Mouse (Mus musculus) erythroblast, embryonic 14.5 days (primary cell): Measurements from ENCODE around the gene Slc7a5.

Experiments
- GATA1 ChIP-seq: IDR thresholded peaks from 2 replicates; pipeline ENCODE4 v1.6.1; 2012; ENCODE audit warnings: low read length, inconsistent platforms, mixed read lengths
- TAL1 ChIP-seq: IDR thresholded peaks from 3 replicates; pipeline ENCODE4 v1.6.1; 2012; ENCODE audit warnings: low read length, inconsistent platforms, mixed read lengths

GRCm38 (mm10) chr8:121911987-121912386, 4.5 kb upstream of the Slc7a5 start:
- TF ChIP-seq GATA1 (no peak), TAL1 (no peak)
